Mouse (Mus musculus) embryonic facial prominence, embryonic 13.5 days (tissue): ENCODE measurements around the gene Ralgps1. TPM values are rescaled to one million over a fixed set of nuclear protein-coding genes. Genes with fewer than 3 reads are reported as not detected.

Experiments
- ATAC-seq: fragments of 200-750 bp; cut with Nextera tagmentation; 2 replicates; pipeline ENCODE4 v1.8.0; 2017; ENCODE audit warnings: low read depth; ENCODE audit not compliant: insufficient number of reproducible peaks, insufficient read depth, low FRiP score, low TSS enrichment
- H3K27ac ChIP-seq: fragments of 300-500 bp; sonication (generic); 2 replicates; pipeline ENCODE4 v1.5.1; 2015; ENCODE audit warnings: moderate library complexity, mild to moderate bottlenecking, inconsistent platforms
- H3K27me3 ChIP-seq: fragments of 300-500 bp; sonication (generic); 2 replicates; pipeline ENCODE4 v1.6.1; 2015; ENCODE audit warnings: mild to moderate bottlenecking, inconsistent platforms
- H3K36me3 ChIP-seq: fragments of 300-500 bp; sonication (generic); 2 replicates; pipeline ENCODE4 v1.6.1; 2015; ENCODE audit warnings: mild to moderate bottlenecking, inconsistent platforms
- H3K4me1 ChIP-seq: fragments of 300-500 bp; sonication (generic); 2 replicates; pipeline ENCODE4 v1.6.1; 2015; ENCODE audit warnings: inconsistent platforms
- H3K4me2 ChIP-seq: fragments of 300-500 bp; sonication (generic); 2 replicates; pipeline ENCODE4 v1.6.1; 2015; ENCODE audit warnings: moderate library complexity, mild to moderate bottlenecking, inconsistent platforms
- H3K4me3 ChIP-seq: fragments of 300-500 bp; sonication (generic); 2 replicates; pipeline ENCODE4 v1.5.1; 2015; ENCODE audit warnings: mild to moderate bottlenecking, inconsistent platforms
- H3K9ac ChIP-seq: fragments of 300-500 bp; sonication (generic); 2 replicates; pipeline ENCODE4 v1.6.1; 2015; ENCODE audit warnings: mild to moderate bottlenecking, inconsistent platforms
- H3K9me3 ChIP-seq: fragments of 300-500 bp; sonication (generic); 2 replicates; pipeline ENCODE4 v1.6.1; 2016; ENCODE audit warnings: inconsistent platforms
- WGBS: fragments of 180-500 bp; shearing (Covaris S2); methylation state at CpG from one replicate; pipeline ENCODE4 v1.1.7; 2015; ENCODE audit warnings: mixed read lengths; 5-methylcytosine and 5-hydroxymethylcytosine counted together
- polyA plus RNA-seq: library from polyadenylated mRNA; unstranded; fragments of >200 nt; fragmentation: Nextera tagmentation; extraction: Ambion mirVana; gene quantifications from 2 replicates; pipeline ENCODE4 v1.2.1, GENCODE M21; 2015

Ralgps1 gene
- polyA plus RNA-seq, 1 experiment from 2014 or later: 4.0 TPM

DNA sequence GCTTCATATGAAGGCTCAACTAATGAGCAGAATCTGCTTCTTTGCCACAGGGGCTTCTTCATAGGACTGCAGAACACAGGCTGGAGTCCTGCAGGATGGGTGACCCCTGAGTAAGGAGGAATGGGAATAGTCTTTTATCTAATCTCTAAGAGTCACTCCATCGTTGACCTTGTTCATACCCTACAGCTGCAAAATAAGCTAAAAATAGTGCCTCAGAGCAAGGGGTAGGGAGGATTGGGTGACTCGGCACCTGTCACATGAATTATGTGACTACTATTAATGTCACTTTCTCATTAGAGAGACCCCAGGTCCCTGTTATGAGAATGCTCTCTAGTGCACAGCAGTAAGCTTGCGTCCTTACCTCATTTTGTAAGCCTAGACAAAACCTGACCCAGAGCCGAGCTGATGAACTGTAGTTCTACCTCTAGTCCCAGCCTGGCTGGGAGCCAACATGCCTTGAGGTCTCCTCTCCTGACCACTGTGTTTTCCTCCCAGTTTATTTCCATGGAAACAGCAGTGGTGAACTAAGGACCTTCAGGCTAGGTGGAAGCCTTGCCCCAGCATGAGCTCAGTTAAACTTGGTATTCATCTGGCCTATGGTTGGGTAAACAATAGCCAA is 117.6 kb downstream of the Ralgps1 start:
- H3K9me3 ChIP-seq: no peaks in the 10 kb centered on the region
- ATAC-seq: no peak
- H3K4me3 ChIP-seq: no peak overlapping the region
- H3K4me1 ChIP-seq: peaks cover 18% of the 10 kb centered on the region
- no peaks in the 10 kb centered on the region for H3K27me3 ChIP-seq
- no peak overlapping the region for H3K9ac ChIP-seq
- no peak overlapping the region for H3K27ac ChIP-seq
- WGBS: 54% methylated on average over 4 of the region's 4 CpGs
- H3K36me3 ChIP-seq: no peaks in the 10 kb centered on the region
- H3K4me2 ChIP-seq: no peak overlapping the region

- WGBS: 91% methylated on average over 6 of the region's 6 CpGs
- H3K4me3 ChIP-seq: no peak overlapping the region
- no peak overlapping the region for H3K4me2 ChIP-seq
- no peaks in the 10 kb centered on the region for H3K36me3 ChIP-seq
- H3K9me3 ChIP-seq: no peaks in the 10 kb centered on the region
- peaks cover 18% of the 10 kb centered on the region for H3K4me1 ChIP-seq
- no peak overlapping the region for H3K9ac ChIP-seq
- H3K27me3 ChIP-seq: no peaks in the 10 kb centered on the region
- no peak for ATAC-seq
- no peak overlapping the region for H3K27ac ChIP-seq
Observed at GRCm38 (mm10) chr2:33252751-33253150, 118.5 kb downstream of the Ralgps1 start.

DNA sequence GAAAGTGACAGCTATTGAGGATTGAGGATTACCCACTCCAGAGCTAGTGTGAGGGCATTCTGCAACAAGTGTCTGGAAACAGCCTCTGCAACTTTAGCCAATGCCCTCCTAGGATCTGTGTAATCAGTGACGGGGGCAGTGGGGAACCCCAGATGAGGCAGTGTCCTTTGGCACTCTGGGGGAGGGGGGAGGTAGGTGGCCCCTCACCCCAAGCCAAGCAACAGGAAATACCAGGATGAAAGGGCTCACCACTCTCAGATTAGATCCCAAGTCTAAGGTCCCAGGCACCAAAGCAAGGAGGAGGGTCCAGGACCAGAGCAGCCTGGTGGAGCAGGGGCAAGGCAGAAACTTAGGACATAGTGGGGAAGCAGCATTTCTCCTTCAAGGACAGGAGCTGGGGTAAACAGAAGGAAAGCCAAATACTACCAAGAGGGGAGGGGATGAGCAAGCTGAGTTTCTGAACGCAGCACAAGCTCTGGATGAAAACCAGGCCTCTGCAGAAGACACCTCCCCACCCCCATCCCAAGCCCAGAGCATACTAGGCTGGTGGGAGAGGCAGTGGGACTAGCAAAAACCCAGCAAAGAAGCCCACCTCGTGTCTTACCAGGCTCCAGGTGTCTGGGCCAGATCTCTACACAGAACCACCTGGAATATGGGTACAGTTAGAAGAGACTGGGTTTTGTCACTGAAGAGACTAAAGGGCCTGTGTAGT is 121.2 kb downstream of the Ralgps1 start:
- WGBS: 30% methylated on average over 3 of the region's 3 CpGs
- no peak overlapping the region for H3K4me3 ChIP-seq
- no peak overlapping the region for H3K9ac ChIP-seq
- no peak overlapping the region for H3K27ac ChIP-seq
- H3K36me3 ChIP-seq: peaks cover 22% of the 10 kb centered on the region
- H3K27me3 ChIP-seq: no peaks in the 10 kb centered on the region
- no peak overlapping the region for H3K4me2 ChIP-seq
- no peak for ATAC-seq
- H3K9me3 ChIP-seq: no peaks in the 10 kb centered on the region
- H3K4me1 ChIP-seq: peaks cover 18% of the 10 kb centered on the region

DNA sequence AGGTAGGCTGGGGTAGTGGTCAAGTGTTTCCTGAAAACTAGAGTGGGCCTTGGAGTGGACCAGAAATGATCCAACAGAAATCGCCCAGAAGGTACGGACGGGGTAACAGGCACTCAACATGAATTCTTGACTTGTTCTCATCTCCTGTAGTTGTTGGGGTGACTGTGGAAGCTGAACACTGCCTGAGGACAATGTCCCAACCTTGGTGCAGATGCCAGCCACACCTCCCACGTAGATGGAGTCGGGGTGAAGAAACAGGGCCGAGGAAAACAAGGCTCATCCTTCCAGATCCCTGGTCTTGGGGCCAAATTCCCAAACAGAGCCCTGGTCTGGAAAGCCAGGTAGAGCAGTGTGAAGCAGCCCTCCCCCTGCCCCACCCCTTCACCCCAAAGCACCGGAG is 122.7 kb downstream of the Ralgps1 start:
- H3K9me3 ChIP-seq: no peaks in the 10 kb centered on the region
- H3K4me3 ChIP-seq: no peak overlapping the region
- no peak overlapping the region for H3K27ac ChIP-seq
- ATAC-seq: no peak
- peaks cover 33% of the 10 kb centered on the region for H3K36me3 ChIP-seq
- H3K9ac ChIP-seq: no peak overlapping the region
- 87% methylated on average over 7 of the region's 7 CpGs for WGBS
- no peak overlapping the region for H3K4me2 ChIP-seq
- H3K27me3 ChIP-seq: no peaks in the 10 kb centered on the region
- peaks cover 8% of the 10 kb centered on the region for H3K4me1 ChIP-seq

DNA sequence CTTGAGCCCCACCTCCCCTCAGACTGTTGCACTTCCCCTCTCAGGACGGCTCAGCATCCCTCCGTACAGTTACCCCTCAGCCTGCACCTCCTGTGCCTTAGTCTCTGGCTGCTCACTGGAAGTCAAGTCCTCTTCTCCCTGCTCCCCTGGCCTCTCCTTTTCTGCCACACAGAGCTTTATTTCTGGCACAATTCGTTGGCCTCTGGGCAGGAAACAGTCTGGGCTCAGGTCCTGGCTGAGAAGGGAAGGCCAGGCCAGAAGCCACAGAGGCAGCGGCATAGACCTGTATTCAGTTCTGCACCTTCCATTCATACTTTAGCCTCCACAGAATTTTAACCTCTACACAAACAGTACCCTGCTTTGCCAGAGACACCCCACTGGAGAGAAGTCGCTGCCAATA is 124.4 kb downstream of the Ralgps1 start:
- 75% methylated on average over 5 of the region's 5 CpGs for WGBS
- Histone ChIP-seq H3K4me2 (no peak overlapping the region), H3K27ac (no peak overlapping the region), H3K4me3 (no peak overlapping the region), H3K36me3 (peaks cover 50% of the 10 kb centered on the region), H3K4me1 (peaks cover 6% of the 10 kb centered on the region), H3K9ac (no peak overlapping the region), H3K27me3 (no peaks in the 10 kb centered on the region), H3K9me3 (no peaks in the 10 kb centered on the region)
- no peak for ATAC-seq

- Histone ChIP-seq H3K27ac (no peak overlapping the region), H3K36me3 (peaks cover 58% of the 10 kb centered on the region)
Observed at GRCm38 (mm10) chr2:33245350-33245749, 125.9 kb downstream of the Ralgps1 start.

GRCm38 (mm10) chr2:33244880-33245279 is 126.4 kb downstream of the Ralgps1 start:
- Histone ChIP-seq H3K4me1 (peaks cover under 1% of the 10 kb centered on the region; the same call in 1 of the 2 replicates), H3K27me3 (no peaks in the 10 kb centered on the region), H3K9ac (no peak overlapping the region), H3K9me3 (no peaks in the 10 kb centered on the region), H3K4me3 (no peak overlapping the region), H3K27ac (no peak overlapping the region), H3K36me3 (peaks cover 58% of the 10 kb centered on the region), H3K4me2 (no peak overlapping the region)
- no peak for ATAC-seq
- 81% methylated on average over 6 of the region's 6 CpGs for WGBS

More at GRCm38 (mm10) chr2:33245350-33245749, 125.9 kb downstream of the Ralgps1 start:
- no peak overlapping the region for H3K4me3 ChIP-seq
- no peak overlapping the region for H3K4me2 ChIP-seq
- H3K9me3 ChIP-seq: no peaks in the 10 kb centered on the region
- no peak for ATAC-seq
- peaks cover 5% of the 10 kb centered on the region for H3K4me1 ChIP-seq
- no peaks in the 10 kb centered on the region for H3K27me3 ChIP-seq
- H3K9ac ChIP-seq: no peak overlapping the region

- H3K9me3 ChIP-seq: no peaks in the 10 kb centered on the region
- no peak overlapping the region for H3K9ac ChIP-seq
- H3K36me3 ChIP-seq: peaks cover 44% of the 10 kb centered on the region
- H3K27ac ChIP-seq: no peak overlapping the region
- no peak overlapping the region for H3K4me3 ChIP-seq
- H3K4me1 ChIP-seq: 0 out of 2 replicates have a peak, but pooled peaks cover 5% of the 10 kb centered on the region
- 84% methylated on average over 6 of the region's 6 CpGs for WGBS
- H3K4me2 ChIP-seq: no peak overlapping the region
- H3K27me3 ChIP-seq: no peaks in the 10 kb centered on the region
- no peak for ATAC-seq
Observed at GRCm38 (mm10) chr2:33237581-33237980, 133.7 kb downstream of the Ralgps1 start.

DNA sequence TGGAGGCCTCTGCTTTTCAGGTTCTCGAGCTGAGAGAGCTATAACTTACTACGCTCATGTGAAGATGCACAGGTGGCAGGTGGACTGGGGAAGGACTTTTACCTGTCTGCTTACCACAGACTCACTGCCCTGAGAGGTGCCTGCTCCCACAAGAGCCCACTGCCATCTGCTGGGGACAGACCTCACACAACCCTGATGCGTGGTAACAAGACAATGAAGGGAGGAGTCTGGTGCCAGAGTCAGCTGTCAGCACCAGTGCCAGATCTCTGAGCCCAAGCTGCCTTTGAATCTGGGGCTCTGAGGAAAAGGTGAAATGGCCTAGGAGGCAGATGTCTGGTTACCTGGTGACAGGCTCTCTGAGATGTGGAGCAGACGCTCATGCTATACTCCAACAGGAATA is 136.4 kb downstream of the Ralgps1 start:
- Histone ChIP-seq H3K4me3 (no peak overlapping the region), H3K4me1 (peaks cover 10% of the 10 kb centered on the region), H3K36me3 (peaks cover 55% of the 10 kb centered on the region), H3K4me2 (no peak overlapping the region), H3K27me3 (no peaks in the 10 kb centered on the region), H3K9me3 (no peaks in the 10 kb centered on the region), H3K9ac (no peak overlapping the region), H3K27ac (no peak overlapping the region)
- WGBS: 80% methylated on average over 4 of the region's 4 CpGs
- ATAC-seq: no peak

DNA sequence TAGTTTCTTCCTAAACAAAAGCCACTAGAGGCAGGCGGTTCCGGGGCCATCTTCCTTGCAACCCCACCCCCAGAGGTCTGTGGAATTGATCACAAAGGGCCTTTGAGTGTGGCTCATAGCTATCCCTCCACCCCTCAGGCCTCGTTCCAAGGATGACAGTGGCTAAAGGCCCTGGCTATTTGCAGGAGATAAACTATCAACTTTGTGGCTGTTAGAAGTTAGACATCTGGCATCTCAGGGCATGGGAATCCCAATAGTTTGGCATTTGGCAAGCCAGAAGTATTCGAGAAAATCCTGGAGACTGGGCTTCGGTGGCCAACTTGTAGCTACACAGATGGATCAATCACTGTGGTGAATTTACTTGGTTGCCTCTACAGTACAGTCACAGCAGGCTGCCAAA is 137.4 kb downstream of the Ralgps1 start:
- H3K9me3 ChIP-seq: no peaks in the 10 kb centered on the region
- H3K27me3 ChIP-seq: no peaks in the 10 kb centered on the region
- no peak overlapping the region for H3K27ac ChIP-seq
- no peak overlapping the region for H3K9ac ChIP-seq
- no peak overlapping the region for H3K4me2 ChIP-seq
- H3K36me3 ChIP-seq: peaks cover 64% of the 10 kb centered on the region
- H3K4me3 ChIP-seq: no peak overlapping the region
- WGBS: 56% methylated on average over 5 of the region's 5 CpGs
- H3K4me1 ChIP-seq: peaks cover 10% of the 10 kb centered on the region
- no peak for ATAC-seq

GRCm38 (mm10) chr2:33232782-33233570 is 138.3 kb downstream of the Ralgps1 start:
- H3K4me1 ChIP-seq: peaks cover 10% of the 10 kb centered on the region
- H3K9me3 ChIP-seq: no peaks in the 10 kb centered on the region
- H3K9ac ChIP-seq: no peak overlapping the region
- peaks cover 67% of the 10 kb centered on the region for H3K36me3 ChIP-seq
- no peaks in the 10 kb centered on the region for H3K27me3 ChIP-seq
- H3K4me2 ChIP-seq: no peak overlapping the region
- 70% methylated on average over 6 of the region's 6 CpGs for WGBS
- H3K4me3 ChIP-seq: no peak overlapping the region
- ATAC-seq: no peak
- no peak overlapping the region for H3K27ac ChIP-seq

- ATAC-seq: no peak
- Histone ChIP-seq H3K9me3 (no peaks in the 10 kb centered on the region), H3K36me3 (peaks cover 59% of the 10 kb centered on the region), H3K4me3 (no peak overlapping the region), H3K27ac (no peak overlapping the region), H3K4me2 (no peak overlapping the region), H3K4me1 (peaks cover 10% of the 10 kb centered on the region), H3K27me3 (no peaks in the 10 kb centered on the region), H3K9ac (no peak overlapping the region)
- WGBS: 69% methylated on average over 2 of the region's 2 CpGs
Observed at GRCm38 (mm10) chr2:33231788-33232187, 139.5 kb downstream of the Ralgps1 start.
